Mouse (Mus musculus) intestine, embryonic 16.5 days (tissue): ENCODE measurements around the gene Ccdc50. TPM values are rescaled to one million over a fixed set of nuclear protein-coding genes. Genes with fewer than 3 reads are reported as not detected.

Experiments
- ATAC-seq: fragments of 200-750 bp; cut with Nextera tagmentation; 2 replicates; pipeline ENCODE4 v1.8.0; 2017; ENCODE audit warnings: moderate TSS enrichment, moderate library complexity
- H3K27ac ChIP-seq: fragments of 300-500 bp; sonication (generic); 2 replicates; pipeline ENCODE4 v1.5.1; 2014; ENCODE audit warnings: mild to moderate bottlenecking, low read length
- H3K27me3 ChIP-seq: fragments of 300-500 bp; sonication (generic); replicated peaks from 2 replicates; pipeline ENCODE4 v1.6.1; 2014; ENCODE audit warnings: low read length, control low read depth, mixed read lengths; ENCODE audit not compliant: control insufficient read depth, insufficient read depth
- H3K36me3 ChIP-seq: fragments of 300-500 bp; sonication (generic); 2 replicates; pipeline ENCODE4 v1.6.1; 2014; ENCODE audit warnings: low read length, control low read depth; ENCODE audit not compliant: control insufficient read depth, insufficient read depth
- H3K4me1 ChIP-seq: fragments of 300-500 bp; sonication (generic); 2 replicates; pipeline ENCODE4 v1.6.1; 2014; ENCODE audit warnings: low read length, control low read depth, mixed read lengths; ENCODE audit not compliant: control insufficient read depth, insufficient read depth
- H3K4me2 ChIP-seq: fragments of 300-500 bp; sonication (generic); 2 replicates; pipeline ENCODE4 v1.6.1; 2014; ENCODE audit warnings: low read depth, low read length, control low read depth
- H3K4me3 ChIP-seq: fragments of 300-500 bp; sonication (generic); 2 replicates; pipeline ENCODE4 v1.5.1; 2014; ENCODE audit warnings: mild to moderate bottlenecking, low read length
- H3K9ac ChIP-seq: fragments of 300-500 bp; sonication (generic); 2 replicates; pipeline ENCODE4 v1.6.1; 2014; ENCODE audit warnings: low read depth, low read length
- H3K9me3 ChIP-seq: fragments of 300-500 bp; sonication (generic); 2 replicates; pipeline ENCODE4 v1.6.1; 2016; ENCODE audit warnings: low read length, control low read depth; ENCODE audit not compliant: control insufficient read depth
- WGBS: fragments of 180-500 bp; shearing (Covaris S2); extraction: QIAGEN DNeasy Blood & Tissue Kit; methylation state at CpG from one replicate; pipeline ENCODE4 v1.1.7; 2014; 5-methylcytosine and 5-hydroxymethylcytosine counted together
- polyA plus RNA-seq: library from polyadenylated mRNA; unstranded; fragments of >200 nt; fragmentation: Nextera tagmentation; extraction: Ambion mirVana; gene quantifications from 2 replicates; pipeline ENCODE4 v1.2.1, GENCODE M21; 2015

Gene Ccdc50
- polyA plus RNA-seq, 1 experiment from 2014 or later = 32.9 TPM

- H3K4me3 ChIP-seq = no peak overlapping the region
- no peaks in the 10 kb centered on the region for H3K9me3 ChIP-seq
- no peak overlapping the region for H3K4me2 ChIP-seq
- no peaks in the 10 kb centered on the region for H3K27me3 ChIP-seq
- no peaks in the 10 kb centered on the region for H3K36me3 ChIP-seq
- ATAC-seq = no peak
- 20% methylated on average over 5 of the region's 5 CpGs for WGBS
- no peaks in the 10 kb centered on the region for H3K4me1 ChIP-seq
- no peak overlapping the region for H3K27ac ChIP-seq
- H3K9ac ChIP-seq = no peak overlapping the region
Observed at GRCm38 (mm10) chr16:27468731-27469130, 80.1 kb downstream of the Ccdc50 start.

- H3K9me3 ChIP-seq = no peaks in the 10 kb centered on the region
- H3K27ac ChIP-seq = no peak overlapping the region
- H3K4me2 ChIP-seq = no peak overlapping the region
- H3K27me3 ChIP-seq = no peaks in the 10 kb centered on the region
- H3K9ac ChIP-seq = no peak overlapping the region
- no peaks in the 10 kb centered on the region for H3K4me1 ChIP-seq
- ATAC-seq = no peak
- no peak overlapping the region for H3K4me3 ChIP-seq
- no peaks in the 10 kb centered on the region for H3K36me3 ChIP-seq
- WGBS = 61% methylated on average over 6 of the region's 6 CpGs
Observed at GRCm38 (mm10) chr16:27471389-27471788, 82.7 kb downstream of the Ccdc50 start.

- no peak overlapping the region for H3K27ac ChIP-seq
- H3K9me3 ChIP-seq = no peaks in the 10 kb centered on the region
- no peaks in the 10 kb centered on the region for H3K27me3 ChIP-seq
- H3K4me3 ChIP-seq = no peak overlapping the region
- WGBS = 72% methylated on average over 1 of the region's 1 CpGs
- H3K4me1 ChIP-seq = no peaks in the 10 kb centered on the region
- no peak overlapping the region for H3K9ac ChIP-seq
- H3K4me2 ChIP-seq = no peak overlapping the region
- no peak for ATAC-seq
- no peaks in the 10 kb centered on the region for H3K36me3 ChIP-seq
Observed at GRCm38 (mm10) chr16:27483834-27484233, 95.2 kb downstream of the Ccdc50 start.

Other genes with a start within 250 kb of the Ccdc50 start
- gene Ostn, start 81.4 kb upstream of the Ccdc50 start, polyA plus RNA-seq = not detected in 2 replicates
- gene Uts2b, start 18.6 kb upstream of the Ccdc50 start, polyA plus RNA-seq = 0.22 TPM in 1 of 2 replicates, not detected in the other